Mouse (Mus musculus): Measurements from ENCODE around the gene Olfr1294.

- TF ChIP-seq POLR2A (IDR thresholded peaks at IDR 0.05; ENCODE audit: low read depth, low read length) (no peak), CTCF (IDR thresholded peaks at IDR 0.05; ENCODE audit: extremely low read depth, insufficient read length, insufficient replicate concordance, low read depth, low read length) (no peak)
Measured at GRCm38 (mm10) chr2:111496880-111497279, 43.2 kb downstream of the Olfr1294 start, which contains the start of gene Olfr1291-ps1.
